Mouse (Mus musculus): Measurements from ENCODE around the gene Ikbkg. TPM values are rescaled to one million over a fixed set of nuclear protein-coding genes. Genes with fewer than 3 reads are reported as not detected.
A peak's percentile ranks its signal among the peaks of the same experiment; 100 is the strongest.

Gene Ikbkg
- polyA plus RNA-seq, 1 experiment: 10.1 TPM

- peak; percentile 29 to 66 for DNase-seq (ENCODE audit: low read depth in 1 of 2, low spot score in 2 of 2)
Measured at GRCm38 (mm10) chrX:74368209-74368909, 24.7 kb upstream of the Ikbkg start.

GRCm38 (mm10) chrX:74372888-74373549, 20.1 kb upstream of the Ikbkg start, which contains the start of the genes Ubl4a and Slc10a3:
Ubl4a (minus strand) TSS chrX:74373218.
Slc10a3 (minus strand) TSS chrX:74373349.
- H3K27me3 ChIP-seq (ENCODE audit: control insufficient read depth, insufficient read depth, low read length): no peaks in the 10 kb centered on the region
- no peak for TF ChIP-seq CTCF (IDR thresholded peaks at IDR 0.05; ENCODE audit: extremely low read depth, insufficient read depth, insufficient read length, insufficient replicate concordance)
- peak; percentile 51 for TF ChIP-seq POLR2A (IDR thresholded peaks at IDR 0.05; ENCODE audit: low read depth, low read length)
- WGBS: 33% methylated on average over 32 of the region's 32 CpGs
- no peaks in the 10 kb centered on the region for H3K4me1 ChIP-seq (ENCODE audit: control insufficient read depth, insufficient read depth, insufficient read length)
- H3K4me3 ChIP-seq (ENCODE audit: extremely low read depth, insufficient read depth, insufficient read length): peak within 1 kb of the TSS; percentile 70
- no peaks in the 10 kb centered on the region; the same call in 1 of the 2 replicates for H3K36me3 ChIP-seq (ENCODE audit: control insufficient read depth, insufficient read depth, low read length)
- H3K27ac ChIP-seq (ENCODE audit: insufficient read depth, low read length): peak within 1 kb of the TSS; percentile 52
- peak; percentile 85 to 86 for DNase-seq (ENCODE audit: low read depth in 1 of 2, low spot score in 2 of 2)

More at GRCm38 (mm10) chrX:74368209-74368909, 24.7 kb upstream of the Ikbkg start:
- Histone ChIP-seq H3K36me3 (ENCODE audit: control insufficient read depth, insufficient read depth, low read length) (peaks cover 1% of the 10 kb centered on the region; the same call in 1 of the 2 replicates), H3K27ac (ENCODE audit: insufficient read depth, low read length) (peak overlapping the region; percentile 64), H3K4me3 (ENCODE audit: extremely low read depth, insufficient read depth, insufficient read length) (peak overlapping the region; percentile 64), H3K27me3 (ENCODE audit: control insufficient read depth, insufficient read depth, low read length) (no peaks in the 10 kb centered on the region), H3K4me1 (ENCODE audit: control insufficient read depth, insufficient read depth, insufficient read length) (peaks cover 5% of the 10 kb centered on the region; the same call in 1 of the 2 replicates)
- WGBS: 28% methylated on average over 49 of the region's 49 CpGs
- TF ChIP-seq POLR2A (IDR thresholded peaks at IDR 0.05; ENCODE audit: low read depth, low read length): no peak
- TF ChIP-seq CTCF (IDR thresholded peaks at IDR 0.05; ENCODE audit: extremely low read depth, insufficient read depth, insufficient read length, insufficient replicate concordance): no peak

GRCm38 (mm10) chrX:74384451-74384850, 8.6 kb upstream of the Ikbkg start:
- 79% methylated on average over 2 of the region's 2 CpGs for WGBS
- DNase-seq (ENCODE audit: low read depth in 1 of 2, low spot score in 2 of 2): no peak
- TF ChIP-seq POLR2A (IDR thresholded peaks at IDR 0.05; ENCODE audit: low read depth, low read length): no peak
- TF ChIP-seq CTCF (IDR thresholded peaks at IDR 0.05; ENCODE audit: extremely low read depth, insufficient read depth, insufficient read length, insufficient replicate concordance): no peak
- Histone ChIP-seq H3K27me3 (ENCODE audit: control insufficient read depth, insufficient read depth, low read length) (no peaks in the 10 kb centered on the region), H3K4me1 (ENCODE audit: control insufficient read depth, insufficient read depth, insufficient read length) (no peaks in the 10 kb centered on the region), H3K36me3 (ENCODE audit: control insufficient read depth, insufficient read depth, low read length) (peaks cover 8% of the 10 kb centered on the region; the same call in 1 of the 2 replicates), H3K27ac (ENCODE audit: insufficient read depth, low read length) (no peak overlapping the region), H3K4me3 (ENCODE audit: extremely low read depth, insufficient read depth, insufficient read length) (no peak overlapping the region)

GRCm38 (mm10) chrX:74388153-74388552, 4.9 kb upstream of the Ikbkg start:
- H3K4me3 ChIP-seq (ENCODE audit: extremely low read depth, insufficient read depth, insufficient read length): no peak overlapping the region
- H3K4me1 ChIP-seq (ENCODE audit: control insufficient read depth, insufficient read depth, insufficient read length): 0 out of 2 replicates have a peak, but pooled peaks cover 2% of the 10 kb centered on the region
- H3K36me3 ChIP-seq (ENCODE audit: control insufficient read depth, insufficient read depth, low read length): peaks cover 8% of the 10 kb centered on the region; the same call in 1 of the 2 replicates
- H3K27ac ChIP-seq (ENCODE audit: insufficient read depth, low read length): no peak overlapping the region
- no peak for DNase-seq (ENCODE audit: low read depth in 1 of 2, low spot score in 2 of 2)
- H3K27me3 ChIP-seq (ENCODE audit: control insufficient read depth, insufficient read depth, low read length): no peaks in the 10 kb centered on the region
- no peak for TF ChIP-seq POLR2A (IDR thresholded peaks at IDR 0.05; ENCODE audit: low read depth, low read length)
- TF ChIP-seq CTCF (IDR thresholded peaks at IDR 0.05; ENCODE audit: extremely low read depth, insufficient read depth, insufficient read length, insufficient replicate concordance): no peak

- Histone ChIP-seq H3K4me1 (ENCODE audit: control insufficient read depth, insufficient read depth, insufficient read length) (no peaks in the 10 kb centered on the region), H3K27me3 (ENCODE audit: control insufficient read depth, insufficient read depth, low read length) (no peaks in the 10 kb centered on the region), H3K4me3 (ENCODE audit: extremely low read depth, insufficient read depth, insufficient read length) (no peak overlapping the region), H3K36me3 (ENCODE audit: control insufficient read depth, insufficient read depth, low read length) (no peaks in the 10 kb centered on the region), H3K27ac (ENCODE audit: insufficient read depth, low read length) (no peak overlapping the region)
- WGBS: 84% methylated on average over 3 of the region's 3 CpGs
- TF ChIP-seq CTCF (IDR thresholded peaks at IDR 0.05; ENCODE audit: extremely low read depth, insufficient read depth, insufficient read length, insufficient replicate concordance) (no peak), POLR2A (IDR thresholded peaks at IDR 0.05; ENCODE audit: low read depth, low read length) (no peak)
- DNase-seq (ENCODE audit: low read depth in 1 of 2, low spot score in 2 of 2): no peak
Measured at GRCm38 (mm10) chrX:74400136-74400535, 7.0 kb downstream of the Ikbkg start.

- H3K4me1 ChIP-seq (ENCODE audit: control insufficient read depth, insufficient read depth, insufficient read length): no peaks in the 10 kb centered on the region
Measured at GRCm38 (mm10) chrX:74408340-74408739, 15.2 kb downstream of the Ikbkg start.

More at GRCm38 (mm10) chrX:74408340-74408739, 15.2 kb downstream of the Ikbkg start:
- 51% methylated on average over 2 of the region's 2 CpGs for WGBS
- no peak for TF ChIP-seq POLR2A (IDR thresholded peaks at IDR 0.05; ENCODE audit: low read depth, low read length)
- no peak for TF ChIP-seq CTCF (IDR thresholded peaks at IDR 0.05; ENCODE audit: extremely low read depth, insufficient read depth, insufficient read length, insufficient replicate concordance)
- Histone ChIP-seq H3K4me3 (ENCODE audit: extremely low read depth, insufficient read depth, insufficient read length) (no peak overlapping the region), H3K36me3 (ENCODE audit: control insufficient read depth, insufficient read depth, low read length) (no peaks in the 10 kb centered on the region; the same call in 1 of the 2 replicates), H3K27me3 (ENCODE audit: control insufficient read depth, insufficient read depth, low read length) (no peaks in the 10 kb centered on the region), H3K27ac (ENCODE audit: insufficient read depth, low read length) (no peak overlapping the region)
- DNase-seq (ENCODE audit: low read depth in 1 of 2, low spot score in 2 of 2): no peak
